Mouse (Mus musculus) layer of hippocampus, adult 9-11 months (tissue): ENCODE results near the gene Dnm2.
"Not testable (repeated sequence)": the region's sequence is repeated elsewhere in the genome, so short reads cannot be mapped to it uniquely, and the experiment has no call there.

ENCODE experiments used
- DNase-seq: peaks from one replicate; pipeline ENCODE4 v3.0.0; 2022

Gene Dnm2

DNA sequence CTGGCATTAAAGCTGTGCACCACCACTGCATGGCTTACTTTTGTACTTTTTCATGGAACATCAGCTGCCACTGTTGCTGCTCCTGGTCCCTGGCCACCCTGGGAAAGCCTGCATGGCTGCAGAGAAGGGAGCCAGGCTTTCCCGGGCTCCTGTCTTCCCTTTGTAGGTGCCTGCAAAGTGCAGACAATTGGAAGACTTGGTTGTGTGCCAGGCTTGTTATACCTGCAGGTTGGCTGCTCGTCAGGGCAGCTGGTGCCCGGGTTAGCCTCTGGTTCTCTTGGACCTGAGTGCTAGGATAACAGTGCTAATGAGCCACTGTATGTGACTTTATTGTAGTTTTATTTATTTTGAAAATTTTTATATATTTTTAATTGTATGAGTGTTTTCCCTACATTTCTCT, 34.1 kb downstream of the Dnm2 start:
- no peak for DNase-seq

GRCm38 (mm10) chr9:21460400-21460940, 35.8 kb downstream of the Dnm2 start:
- DNase-seq = no peak

- peak; percentile 83 for DNase-seq
Measured at GRCm38 (mm10) chr9:21463138-21463590, 38.5 kb downstream of the Dnm2 start.

DNA sequence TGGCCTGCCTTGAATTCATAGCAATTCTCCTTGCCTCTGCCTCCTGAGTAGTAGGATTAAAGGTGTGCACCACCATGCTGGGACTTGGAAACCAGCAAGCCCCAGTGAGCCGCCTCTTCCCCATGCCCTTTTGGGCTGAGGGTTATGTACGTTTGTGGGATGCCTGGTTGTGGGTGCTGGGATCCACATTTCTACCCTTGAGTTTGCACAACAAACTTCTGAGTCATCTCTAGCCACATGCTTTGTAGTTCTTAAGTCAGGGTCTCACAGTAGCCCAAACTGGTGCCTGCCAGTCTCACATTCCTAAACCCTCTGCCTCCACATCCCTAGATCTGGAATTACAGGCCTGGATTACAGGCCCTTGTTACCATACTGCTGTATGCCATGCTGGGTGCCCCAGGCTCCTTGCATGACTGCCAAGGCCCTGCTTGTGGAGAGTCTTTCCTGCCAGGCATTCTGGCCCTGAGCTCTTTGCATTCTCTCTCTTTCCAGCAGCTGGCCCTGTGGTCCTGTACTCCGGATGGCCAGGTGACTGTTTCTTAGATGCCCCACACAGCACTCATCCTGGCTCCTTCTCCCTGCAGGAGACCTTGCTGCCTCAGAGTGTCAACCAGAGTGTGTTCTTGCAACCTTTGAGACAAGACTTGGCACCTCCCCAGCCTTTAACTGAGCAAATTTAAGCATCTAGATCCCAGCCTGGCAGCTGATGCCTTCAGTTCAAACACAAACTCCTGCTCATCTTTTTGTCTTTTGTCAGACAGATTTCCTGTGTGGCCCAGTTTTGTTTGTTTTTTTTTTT, 39.3 kb downstream of the Dnm2 start:
- DNase-seq = no peak

- not testable (repeated sequence) for DNase-seq
Measured at GRCm38 (mm10) chr9:21464565-21464928, 39.8 kb downstream of the Dnm2 start.

- no peak for DNase-seq
Measured at GRCm38 (mm10) chr9:21469032-21470024, 44.6 kb downstream of the Dnm2 start.

GRCm38 (mm10) chr9:21472913-21473312, 48.2 kb downstream of the Dnm2 start:
- DNase-seq = peak; percentile 69

GRCm38 (mm10) chr9:21477707-21478106, 53.0 kb downstream of the Dnm2 start:
- no peak for DNase-seq

GRCm38 (mm10) chr9:21484065-21484464, 59.4 kb downstream of the Dnm2 start:
- no peak for DNase-seq

DNA sequence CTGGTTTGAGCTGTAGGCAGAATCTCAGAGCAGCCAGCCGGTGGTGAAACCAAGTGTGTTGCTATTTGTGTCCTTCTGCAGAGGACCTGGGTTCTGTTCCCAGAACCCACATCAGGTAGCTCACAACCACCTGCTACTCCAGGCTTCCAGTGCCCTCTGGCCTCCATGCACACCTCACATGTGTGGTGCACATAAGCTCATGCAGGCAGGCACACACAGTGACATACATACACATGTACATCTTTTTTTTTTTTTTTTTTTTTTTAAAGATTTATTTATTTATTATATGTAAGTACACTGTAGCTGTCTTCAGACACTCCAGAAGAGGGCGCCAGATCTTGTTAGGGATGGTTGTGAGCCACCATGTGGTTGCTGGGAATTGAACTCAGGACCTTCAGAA, 63.5 kb downstream of the Dnm2 start:
- DNase-seq = not testable (repeated sequence)

- no peak for DNase-seq
Measured at GRCm38 (mm10) chr9:21490696-21491095, 66.0 kb downstream of the Dnm2 start.

- no peak for DNase-seq
Measured at GRCm38 (mm10) chr9:21493907-21494306, 69.2 kb downstream of the Dnm2 start.

GRCm38 (mm10) chr9:21494726-21495125, 70.0 kb downstream of the Dnm2 start:
- DNase-seq = no peak

- DNase-seq = no peak
Measured at GRCm38 (mm10) chr9:21496308-21497049, 71.8 kb downstream of the Dnm2 start.

- DNase-seq = peak; percentile 60
Measured at GRCm38 (mm10) chr9:21497050-21497542, 72.4 kb downstream of the Dnm2 start.

- DNase-seq = no peak
Measured at GRCm38 (mm10) chr9:21497664-21498063, 73.0 kb downstream of the Dnm2 start.

- no peak for DNase-seq
Measured at GRCm38 (mm10) chr9:21498284-21498902, 73.7 kb downstream of the Dnm2 start.

DNA sequence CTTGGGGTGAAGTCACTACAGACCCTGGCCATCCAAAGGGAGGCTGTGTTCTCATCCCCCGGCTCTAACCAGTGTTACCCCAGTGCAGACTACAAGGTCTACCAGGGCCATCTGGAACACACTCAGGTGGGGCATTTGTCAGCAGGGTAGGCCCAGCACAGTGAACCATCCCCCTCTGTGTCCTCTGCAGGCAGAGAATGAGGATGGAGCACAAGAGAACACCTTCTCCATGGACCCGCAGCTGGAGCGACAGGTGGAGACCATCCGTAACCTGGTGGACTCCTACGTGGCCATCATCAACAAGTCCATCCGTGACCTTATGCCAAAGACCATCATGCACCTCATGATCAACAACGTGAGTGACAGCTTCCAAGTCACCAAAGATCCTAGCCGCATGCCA, 78.6 kb downstream of the Dnm2 start:
- DNase-seq = no peak

DNA sequence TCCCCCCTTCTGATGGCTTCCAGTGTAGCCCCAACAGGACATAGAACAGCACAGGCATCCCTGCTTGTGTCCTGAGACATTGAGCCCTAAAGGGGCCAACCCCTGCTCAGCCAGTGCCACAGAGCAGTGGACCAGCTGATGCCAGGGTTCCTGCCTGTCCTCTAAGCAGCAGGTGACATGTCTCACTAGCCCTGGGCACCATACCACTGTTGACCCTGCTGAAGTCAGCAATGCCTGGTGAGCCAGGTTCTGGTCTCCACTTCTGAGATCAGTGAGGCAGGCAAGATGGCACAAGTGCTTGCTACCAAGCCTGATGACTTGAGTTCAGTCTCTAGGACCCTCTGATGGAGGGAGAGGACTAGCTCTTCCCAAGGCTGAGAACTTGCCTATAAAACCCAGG, 81.1 kb downstream of the Dnm2 start:
- DNase-seq = no peak

DNA sequence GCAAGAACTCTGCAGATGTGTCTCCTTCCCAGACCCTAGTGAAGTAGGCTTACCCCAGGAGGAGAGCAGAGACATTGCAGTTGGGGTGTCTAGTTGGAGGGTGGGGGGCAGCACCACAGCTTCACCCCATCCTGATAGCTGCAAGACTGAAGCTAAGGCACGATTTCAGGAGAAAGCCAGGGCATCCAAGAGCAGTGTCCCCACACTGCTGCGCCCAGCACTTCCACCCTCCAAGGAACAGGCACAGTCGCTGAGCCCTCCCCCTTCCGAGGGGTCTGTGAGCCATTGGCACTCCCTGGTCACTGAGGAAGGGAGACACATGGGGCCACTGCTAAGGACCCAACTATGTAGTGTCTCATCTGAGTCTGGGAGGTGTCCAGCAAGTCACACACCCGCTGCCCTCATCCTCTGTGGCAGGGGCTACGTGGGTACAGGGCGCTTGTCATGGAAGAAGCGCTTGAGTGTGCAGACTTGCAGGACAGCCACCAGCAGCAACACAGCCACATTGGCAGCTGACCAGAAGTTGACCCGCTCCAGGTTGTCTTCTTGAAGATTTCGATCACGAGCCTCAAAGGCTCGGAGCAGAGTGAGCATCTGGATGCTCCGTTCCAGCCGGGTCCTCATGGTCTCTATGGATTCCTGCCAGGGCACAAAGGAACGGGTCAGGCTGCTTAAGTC, 83.2 kb downstream of the Dnm2 start:
- DNase-seq = no peak

DNA sequence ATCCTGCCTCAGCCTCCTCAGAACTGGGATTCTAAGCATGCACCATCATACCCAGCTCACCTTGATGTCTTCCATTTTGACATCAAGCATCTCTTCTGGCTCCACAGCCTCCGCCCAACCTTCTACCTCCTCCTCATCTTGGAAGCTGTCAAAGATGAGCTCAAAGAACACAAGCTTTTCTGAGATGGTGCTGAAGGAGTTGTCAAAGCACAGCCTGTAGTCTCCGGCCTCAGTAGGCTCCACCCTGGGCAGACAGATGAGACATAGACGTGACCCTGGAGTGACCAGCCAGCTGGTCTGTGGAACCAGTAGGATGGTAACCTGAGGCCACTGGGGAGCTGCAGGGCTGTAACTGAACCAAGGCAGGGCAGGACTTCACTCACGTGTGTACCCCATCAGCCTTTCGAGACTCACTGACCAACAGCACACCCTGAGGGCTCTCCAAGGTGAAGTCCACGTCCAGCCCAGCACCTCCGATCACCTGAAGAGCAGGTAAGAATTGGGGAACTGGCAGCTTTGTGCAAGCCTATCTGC, 84.2 kb downstream of the Dnm2 start:
- no peak for DNase-seq
